Mouse (Mus musculus) intestine, embryonic 14.5 days (tissue): Measurements from ENCODE around the gene D230025D16Rik. TPM values are rescaled to one million over a fixed set of nuclear protein-coding genes. Genes with fewer than 3 reads are reported as not detected.

Experiments used
- ATAC-seq: fragments of 200-750 bp; cut with Nextera tagmentation; replicated peaks from 2 replicates; pipeline ENCODE4 v1.8.0; 2017; ENCODE audit warnings: low read depth, moderate number of reproducible peaks, moderate TSS enrichment, moderate library complexity; ENCODE audit not compliant: low FRiP score, low TSS enrichment
- DNase-seq: peaks from one replicate; pipeline ENCODE4 v3.0.0-alpha.2; 2018; ENCODE audit warnings: low spot score
- H3K27ac ChIP-seq: fragments of 300-500 bp; sonication (generic); 2 replicates; pipeline ENCODE4 v1.5.1; 2014; ENCODE audit warnings: low read depth, mild to moderate bottlenecking, control low read depth
- H3K27me3 ChIP-seq: fragments of 300-500 bp; sonication (generic); replicated peaks from 2 replicates; pipeline ENCODE4 v1.6.1; 2014; ENCODE audit warnings: low read length, control low read depth; ENCODE audit not compliant: control insufficient read depth, insufficient read depth
- H3K36me3 ChIP-seq: fragments of 300-500 bp; sonication (generic); 2 replicates; pipeline ENCODE4 v1.6.1; 2014; ENCODE audit warnings: low read length, control low read depth; ENCODE audit not compliant: control insufficient read depth, insufficient read depth
- H3K4me1 ChIP-seq: fragments of 300-500 bp; sonication (generic); replicated peaks from 2 replicates; pipeline ENCODE4 v1.6.1; 2014; ENCODE audit warnings: low read length, control low read depth, mixed read lengths; ENCODE audit not compliant: control insufficient read depth, insufficient read depth
- H3K4me2 ChIP-seq: fragments of 300-500 bp; sonication (generic); 2 replicates; pipeline ENCODE4 v1.6.1; 2014; ENCODE audit warnings: low read length
- H3K4me3 ChIP-seq: fragments of 300-500 bp; sonication (generic); 2 replicates; pipeline ENCODE4 v1.5.1; 2014; ENCODE audit warnings: low read depth, low read length, control low read depth, mixed read lengths
- H3K9ac ChIP-seq: fragments of 300-500 bp; sonication (generic); 2 replicates; pipeline ENCODE4 v1.6.1; 2014; ENCODE audit warnings: mild to moderate bottlenecking, low read length
- H3K9me3 ChIP-seq: fragments of 300-500 bp; sonication (generic); 2 replicates; pipeline ENCODE4 v1.6.1; 2016; ENCODE audit warnings: low read length, control low read depth; ENCODE audit not compliant: control insufficient read depth
- WGBS: fragments of 180-500 bp; shearing (Covaris S2); extraction: QIAGEN DNeasy Blood & Tissue Kit; methylation state at CpG from one replicate; pipeline ENCODE4 v1.1.7; 2014; 5-methylcytosine and 5-hydroxymethylcytosine counted together
- polyA plus RNA-seq: library from polyadenylated mRNA; unstranded; fragments of >200 nt; fragmentation: Nextera tagmentation; extraction: Ambion mirVana; gene quantifications from 2 replicates; pipeline ENCODE4 v1.2.1, GENCODE M21; 2014

Gene D230025D16Rik
- polyA plus RNA-seq, 1 experiment from 2014 or later: 29.5 TPM

- DNase-seq: no peak
- Histone ChIP-seq H3K4me3 (0 out of 2 replicates have a peak overlapping the region, but pooled peaks have one; percentile 71), H3K9ac (no peak overlapping the region), H3K9me3 (no peaks in the 10 kb centered on the region), H3K36me3 (no peaks in the 10 kb centered on the region), H3K27ac (no peak overlapping the region), H3K4me2 (peak overlapping the region; percentile 79), H3K4me1 (peaks cover 20% of the 10 kb centered on the region), H3K27me3 (peaks cover 69% of the 10 kb centered on the region)
- ATAC-seq: no peak
- WGBS: 46% methylated on average over 16 of the region's 16 CpGs
Observed at GRCm38 (mm10) chr8:105263244-105263912, 38.4 kb downstream of the D230025D16Rik start.

- Histone ChIP-seq H3K4me1 (peaks cover 23% of the 10 kb centered on the region), H3K36me3 (no peaks in the 10 kb centered on the region), H3K4me2 (peak within 1 kb of the TSS; percentile 79), H3K9ac (peak within 1 kb of the TSS; percentile 51), H3K4me3 (peak within 1 kb of the TSS; percentile 71), H3K27me3 (peaks cover 69% of the 10 kb centered on the region), H3K9me3 (no peaks in the 10 kb centered on the region), H3K27ac (no peak within 1 kb of the TSS)
- under 1% methylated on average over 54 of the region's 54 CpGs for WGBS
- peak; percentile 83 for DNase-seq
- ATAC-seq: peak; percentile 69
Observed at GRCm38 (mm10) chr8:105264024-105264982, 39.4 kb downstream of the D230025D16Rik start, which contains the start of the genes Tradd and Fbxl8. Gene Tradd, minus strand, starts transcription at chr8:105264609. Gene Fbxl8, plus strand, starts transcription at chr8:105264648.

- peaks cover 23% of the 10 kb centered on the region for H3K4me1 ChIP-seq
- H3K4me2 ChIP-seq: peak overlapping the region; percentile 79
- H3K27me3 ChIP-seq: peaks cover 69% of the 10 kb centered on the region
- WGBS: 9% methylated on average over 10 of the region's 10 CpGs
- no peaks in the 10 kb centered on the region for H3K9me3 ChIP-seq
- peak overlapping the region; percentile 51; the same call in 1 of the 2 replicates for H3K9ac ChIP-seq
- H3K36me3 ChIP-seq: no peaks in the 10 kb centered on the region
- H3K27ac ChIP-seq: no peak overlapping the region
- ATAC-seq (no peak), DNase-seq (no peak)
- H3K4me3 ChIP-seq: peak overlapping the region; percentile 71
Observed at GRCm38 (mm10) chr8:105265128-105265527, 40.2 kb downstream of the D230025D16Rik start.

- Histone ChIP-seq H3K36me3 (no peaks in the 10 kb centered on the region), H3K9me3 (no peaks in the 10 kb centered on the region), H3K4me1 (peaks cover 30% of the 10 kb centered on the region), H3K9ac (no peak overlapping the region), H3K4me3 (no peak overlapping the region), H3K27me3 (peaks cover 74% of the 10 kb centered on the region), H3K27ac (no peak overlapping the region), H3K4me2 (no peak overlapping the region)
- ATAC-seq (no peak), DNase-seq (peak; percentile 50)
- 24% methylated on average over 13 of the region's 13 CpGs for WGBS
Observed at GRCm38 (mm10) chr8:105266775-105267174, 41.8 kb downstream of the D230025D16Rik start.

DNA sequence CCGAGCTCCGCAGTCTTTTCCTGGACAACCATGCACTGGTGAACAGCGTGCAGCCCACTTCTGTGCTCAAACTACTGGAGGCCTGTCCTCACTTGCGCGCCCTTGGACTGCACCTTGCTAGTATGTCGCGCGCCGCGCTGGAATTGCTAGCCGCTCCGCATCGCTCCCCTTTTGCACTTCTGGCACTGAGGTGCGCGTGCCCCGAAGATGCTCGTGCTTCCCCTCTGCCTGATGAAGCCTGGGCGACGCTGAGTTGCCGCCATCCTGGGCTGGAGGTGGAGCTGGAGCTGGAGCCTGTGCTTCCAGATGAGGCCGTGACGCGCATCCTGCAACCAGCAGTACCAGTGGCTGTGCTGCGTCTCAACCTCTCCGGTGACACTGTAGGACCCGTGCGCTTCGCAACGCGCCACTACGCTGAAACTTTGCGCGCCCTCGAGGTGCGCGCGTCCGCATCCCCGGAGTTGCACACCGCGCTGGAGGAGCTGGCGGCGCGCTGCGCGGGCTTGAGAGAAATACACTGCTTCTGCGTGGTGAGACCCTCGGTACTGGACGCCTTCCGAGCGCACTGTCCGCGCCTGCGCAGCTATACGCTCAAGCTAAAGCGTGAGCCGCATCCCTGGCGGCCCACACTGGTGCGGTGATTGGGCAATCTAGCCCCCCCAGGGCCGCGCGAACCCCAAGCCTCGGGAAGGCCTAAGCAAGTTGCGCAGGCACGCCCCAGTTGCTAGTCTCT lies 43.6 kb downstream of the D230025D16Rik start:
- ATAC-seq: peak; percentile 42

GRCm38 (mm10) chr8:105269075-105269458 lies 44.1 kb downstream of the D230025D16Rik start:
- 4% methylated on average over 10 of the region's 10 CpGs for WGBS
- peak overlapping the region; percentile 41 for H3K4me3 ChIP-seq
- ATAC-seq: peak; percentile 13; the same call in 1 of the 2 replicates
- DNase-seq: no peak
- H3K27me3 ChIP-seq: peaks cover 85% of the 10 kb centered on the region
- peak overlapping the region; percentile 82 for H3K4me2 ChIP-seq
- H3K27ac ChIP-seq: no peak overlapping the region
- H3K9ac ChIP-seq: peak overlapping the region; percentile 11; the same call in 1 of the 2 replicates
- no peaks in the 10 kb centered on the region for H3K9me3 ChIP-seq
- peaks cover 27% of the 10 kb centered on the region for H3K4me1 ChIP-seq
- no peaks in the 10 kb centered on the region for H3K36me3 ChIP-seq

More for the DNA sequence above, 43.6 kb downstream of the D230025D16Rik start:
- no peaks in the 10 kb centered on the region for H3K36me3 ChIP-seq
- peak overlapping the region; percentile 82 for H3K4me2 ChIP-seq
- 2% methylated on average over 65 of the region's 65 CpGs for WGBS
- peaks cover 84% of the 10 kb centered on the region for H3K27me3 ChIP-seq
- DNase-seq: peak; percentile 85
- H3K9me3 ChIP-seq: no peaks in the 10 kb centered on the region
- H3K9ac ChIP-seq: peak overlapping the region; percentile 11; the same call in 1 of the 2 replicates
- no peak overlapping the region for H3K27ac ChIP-seq
- H3K4me1 ChIP-seq: peaks cover 30% of the 10 kb centered on the region
- peak overlapping the region; percentile 41 for H3K4me3 ChIP-seq

DNA sequence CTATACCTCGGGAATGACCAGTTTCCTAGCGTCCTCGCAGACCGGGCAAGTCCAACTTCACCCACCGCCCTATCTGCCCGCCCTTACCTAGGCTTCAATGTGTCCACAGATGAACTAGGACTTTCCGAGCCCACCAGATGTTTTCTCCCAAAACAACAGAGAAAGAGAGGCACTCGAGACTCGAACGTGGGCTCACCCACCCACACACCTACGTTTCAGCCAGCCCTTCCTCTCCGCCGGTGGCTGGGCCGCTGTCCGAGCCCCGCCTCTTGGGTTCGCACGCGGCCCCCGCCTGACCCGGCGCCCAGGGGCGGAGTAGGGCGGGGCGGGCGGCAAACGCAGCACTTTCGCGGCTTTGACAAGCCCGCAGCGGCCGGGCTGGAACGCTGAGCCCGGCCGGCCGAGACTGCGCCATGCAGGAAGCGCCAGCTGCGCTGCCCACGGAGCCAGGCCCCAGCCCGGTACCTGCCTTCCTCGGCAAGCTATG lies 44.6 kb downstream of the D230025D16Rik start, which contains the start of gene Hsf4:
Gene Hsf4, plus strand, starts transcription at position 341 of the 487 bp plus-strand sequence.
- peak within 1 kb of the TSS; percentile 82 for H3K4me2 ChIP-seq
- peak within 1 kb of the TSS; percentile 41 for H3K4me3 ChIP-seq
- peak within 1 kb of the TSS; percentile 11 for H3K9ac ChIP-seq
- WGBS: under 1% methylated on average over 42 of the region's 42 CpGs
- no peak; the same call in 1 of the 2 replicates for ATAC-seq
- H3K36me3 ChIP-seq: no peaks in the 10 kb centered on the region
- peaks cover 89% of the 10 kb centered on the region for H3K27me3 ChIP-seq
- peaks cover 27% of the 10 kb centered on the region for H3K4me1 ChIP-seq
- DNase-seq: peak; percentile 76
- no peaks in the 10 kb centered on the region for H3K9me3 ChIP-seq
- H3K27ac ChIP-seq: no peak within 1 kb of the TSS
